Mouse (Mus musculus) heart, adult 2 months (tissue): ENCODE measurements around the gene Gm5157. TPM values are rescaled to one million over a fixed set of nuclear protein-coding genes. Genes with fewer than 3 reads are reported as not detected.
"Not testable (repeated sequence)": the region's sequence is repeated elsewhere in the genome, so short reads cannot be mapped to it uniquely, and the experiment has no call there.

ENCODE experiments used
- DNase-seq, 2 experiments: peaks; one replicate each; pipeline ENCODE4 v3.0.0; 2021
- H3K27ac ChIP-seq: fragments of 200-600 bp; 2 replicates; pipeline ENCODE4 v1.8.1; 2022
- H3K27me3 ChIP-seq: fragments of 200-500 bp; 2 replicates; pipeline ENCODE4 v1.6.1; 2012; ENCODE audit warnings: mild to moderate bottlenecking, low read length, inconsistent platforms, mixed read lengths; ENCODE audit not compliant: control insufficient read depth, insufficient read depth
- H3K36me3 ChIP-seq: fragments of 200-500 bp; 2 replicates; pipeline ENCODE4 v1.6.1; 2012; ENCODE audit warnings: low read length, inconsistent platforms; ENCODE audit not compliant: control insufficient read depth, insufficient read depth
- H3K4me1 ChIP-seq: fragments of 200-500 bp; 2 replicates; pipeline ENCODE4 v1.6.1; 2011; ENCODE audit warnings: low read length; ENCODE audit not compliant: control insufficient read depth, insufficient read depth
- H3K4me3 ChIP-seq: fragments of 200-600 bp; 2 replicates; pipeline ENCODE4 v1.8.1; 2022
- H3K79me2 ChIP-seq: fragments of 200-500 bp; replicated peaks from 2 replicates; pipeline ENCODE4 v1.6.1; 2012; ENCODE audit warnings: mild to moderate bottlenecking, inconsistent platforms, low read length, moderate library complexity, mixed read lengths; ENCODE audit not compliant: control insufficient read depth, insufficient read depth
- H3K9ac ChIP-seq: fragments of 200-500 bp; 2 replicates; pipeline ENCODE4 v1.6.1; 2012; ENCODE audit warnings: low read depth, mild to moderate bottlenecking, control low read depth, inconsistent platforms, low read length, mixed read lengths
- WGBS: fragments of 180-500 bp; shearing (Covaris S2); methylation state at CpG from one replicate; pipeline ENCODE4 v1.1.7; 2018; 5-methylcytosine and 5-hydroxymethylcytosine counted together
- intact Hi-C: fragments of 180-260 bp; cut with DNase I; formaldehyde crosslinking; loops from one replicate; pipeline ENCODE4 v1.15.1; 2025
- long read RNA-seq: library from polyadenylated mRNA; stranded (forward); transcript quantifications from one replicate; pipeline ENCODE4 v2.0.0, GENCODE M21; 2021
- polyA plus RNA-seq: library from polyadenylated mRNA; depleted of rRNA; stranded (reverse); fragments of >200 nt; gene quantifications from 2 replicates; pipeline ENCODE4 v1.2.3, GENCODE M21; 2012; rRNA removed
- total RNA-seq, 2 experiments: library from RNA; stranded (reverse); gene quantifications; 2 replicates each; pipeline ENCODE4 v1.2.3; 2021

Gene Gm5157
- total RNA-seq (not detected), polyA plus RNA-seq (not detected in 2 replicates)
- long read RNA-seq = 0 reads

DNA sequence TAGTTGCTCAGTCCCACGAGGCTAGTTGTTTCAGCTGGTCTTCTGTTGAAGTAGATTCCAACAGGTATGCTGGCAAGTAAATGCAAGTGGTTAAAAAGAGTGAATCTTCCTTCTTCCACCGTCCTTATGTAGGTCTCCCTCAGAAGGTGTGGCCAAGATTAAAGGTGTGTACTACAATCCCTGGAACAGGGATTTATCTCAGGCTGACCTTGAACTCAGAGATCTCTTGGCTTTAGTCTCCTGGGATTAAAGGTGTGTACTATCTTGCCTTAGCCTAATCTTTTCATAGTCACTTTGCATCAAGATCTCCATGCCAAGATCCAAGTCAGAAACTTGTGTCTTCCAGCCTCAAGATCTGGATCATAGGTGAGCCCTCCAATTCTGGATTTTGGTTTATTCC, at the start of gene Gm5157:
Gene Gm5157 (minus strand): TSS at position 101 of the 400 bp plus-strand sequence.
- H3K36me3 ChIP-seq, intact Hi-C loops, DNase-seq, H3K79me2 ChIP-seq, H3K4me1 ChIP-seq, H3K27me3 ChIP-seq, H3K9ac ChIP-seq, H3K27ac ChIP-seq, H3K4me3 ChIP-seq: not testable (repeated sequence)
- 18% methylated on average over 1 of the region's 2 CpGs for WGBS

DNA sequence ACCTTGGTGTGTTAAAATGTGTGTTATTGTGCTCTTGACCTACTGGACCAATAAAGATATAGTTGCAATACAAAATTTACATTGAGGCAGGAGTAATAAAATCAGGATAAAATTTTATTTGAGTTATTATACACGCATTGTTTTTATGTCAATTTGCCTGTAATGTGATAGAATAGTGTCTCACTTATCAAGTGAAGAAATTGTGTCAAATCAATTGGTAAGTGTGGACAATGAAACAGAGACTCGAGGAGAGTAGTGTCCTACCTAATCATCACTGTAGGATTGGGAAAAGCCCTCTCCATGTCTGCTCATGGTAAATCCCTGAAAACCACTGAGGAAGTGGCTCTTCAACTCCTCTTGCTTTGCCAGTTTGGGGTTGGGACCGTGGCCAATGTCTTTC, 28.3 kb downstream of the Gm5157 start, which contains the start of gene Vmn1r123:
Gene Vmn1r123 (plus strand): TSS at position 301 of the 400 bp plus-strand sequence.
- intact Hi-C loops, H3K27me3 ChIP-seq, H3K36me3 ChIP-seq, H3K4me3 ChIP-seq, DNase-seq, H3K4me1 ChIP-seq, H3K79me2 ChIP-seq, H3K9ac ChIP-seq, H3K27ac ChIP-seq: not testable (repeated sequence)
- WGBS = 20% methylated on average over 1 of the region's 3 CpGs

Other genes with a start within 250 kb of the Gm5157 start
- gene Vmn1r119, start 178.0 kb downstream of the Gm5157 start, total RNA-seq = not detected
- gene Vmn1r119, start 178.0 kb downstream of the Gm5157 start, polyA plus RNA-seq = not detected in 2 replicates
- not detected for gene Vmn1r120, start 136.6 kb downstream of the Gm5157 start, total RNA-seq
- not detected in 2 replicates for gene Vmn1r120, start 136.6 kb downstream of the Gm5157 start, polyA plus RNA-seq
- gene Vmn1r121, start 91.9 kb downstream of the Gm5157 start, total RNA-seq = not detected
- not detected in 2 replicates for gene Vmn1r121, start 91.9 kb downstream of the Gm5157 start, polyA plus RNA-seq
- gene Vmn1r122, start 56.3 kb downstream of the Gm5157 start, total RNA-seq = not detected
- not detected in 2 replicates for gene Vmn1r122, start 56.3 kb downstream of the Gm5157 start, polyA plus RNA-seq
- not detected for gene Vmn1r123, start 28.2 kb downstream of the Gm5157 start, total RNA-seq
- not detected in 2 replicates for gene Vmn1r123, start 28.2 kb downstream of the Gm5157 start, polyA plus RNA-seq
- not detected for gene Vmn1r124, start 70.2 kb upstream of the Gm5157 start, total RNA-seq
- not detected in 2 replicates for gene Vmn1r124, start 70.2 kb upstream of the Gm5157 start, polyA plus RNA-seq
- not detected for gene Vmn1r125, start 81.8 kb upstream of the Gm5157 start, total RNA-seq
- not detected in 2 replicates for gene Vmn1r125, start 81.8 kb upstream of the Gm5157 start, polyA plus RNA-seq
- not detected for gene Vmn1r126, start 111.0 kb upstream of the Gm5157 start, total RNA-seq
- not detected in 2 replicates for gene Vmn1r126, start 111.0 kb upstream of the Gm5157 start, polyA plus RNA-seq
- not detected for gene Vmn1r127, start 129.4 kb upstream of the Gm5157 start, total RNA-seq
- gene Vmn1r127, start 129.4 kb upstream of the Gm5157 start, polyA plus RNA-seq = not detected in 2 replicates
- not detected for gene Vmn1r128, start 158.9 kb upstream of the Gm5157 start, total RNA-seq
- gene Vmn1r128, start 158.9 kb upstream of the Gm5157 start, polyA plus RNA-seq = not detected in 2 replicates
- gene Vmn1r129, start 170.9 kb upstream of the Gm5157 start, total RNA-seq = not detected
- not detected in 2 replicates for gene Vmn1r129, start 170.9 kb upstream of the Gm5157 start, polyA plus RNA-seq
- not detected for gene Gm6882, start 242.3 kb upstream of the Gm5157 start, total RNA-seq
- not detected in 2 replicates for gene Gm6882, start 242.3 kb upstream of the Gm5157 start, polyA plus RNA-seq